Mouse (Mus musculus): Measurements from ENCODE around the gene Snrpb2. TPM values are rescaled to one million over a fixed set of nuclear protein-coding genes. Genes with fewer than 3 reads are reported as not detected.

Gene Snrpb2
- polyA plus RNA-seq, 1 experiment from 2014 or later: 128 TPM

DNA sequence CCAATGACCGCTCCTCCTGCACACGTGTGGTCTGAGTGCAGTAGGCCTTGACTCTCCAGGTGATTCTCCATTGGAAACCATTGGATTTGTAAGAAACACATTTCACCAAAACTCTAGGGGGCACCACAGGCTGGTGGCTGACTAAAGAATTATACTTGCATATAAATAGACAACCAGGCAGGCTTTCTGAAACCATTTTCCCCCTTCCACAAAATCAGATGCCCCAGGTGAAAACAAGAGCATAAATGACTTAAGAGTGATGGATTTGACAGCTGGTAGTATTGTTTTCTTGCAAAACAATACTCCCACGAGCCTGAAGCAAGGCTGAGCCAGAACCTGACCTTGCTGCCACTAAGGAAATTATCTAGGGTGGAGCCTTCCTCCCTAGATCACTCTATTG lies 54.6 kb downstream of the Snrpb2 start:
- 64% methylated on average over 3 of the region's 3 CpGs for WGBS
- Histone ChIP-seq H3K4me3 (ENCODE audit: low read depth, low read length) (no peak overlapping the region), H3K4me1 (ENCODE audit: control insufficient read depth, insufficient read depth, low read length) (no peaks in the 10 kb centered on the region), H3K9ac (ENCODE audit: low read length) (no peak overlapping the region), H3K4me2 (ENCODE audit: low read depth) (no peak overlapping the region), H3K36me3 (ENCODE audit: control insufficient read depth, insufficient read depth, low read length) (no peaks in the 10 kb centered on the region), H3K27ac (ENCODE audit: low read depth, low read length) (no peak overlapping the region), H3K27me3 (ENCODE audit: control insufficient read depth, insufficient read depth, low read length) (no peaks in the 10 kb centered on the region), H3K9me3 (ENCODE audit: control insufficient read depth, low read length) (no peaks in the 10 kb centered on the region)
- DNase-seq (ENCODE audit: low spot score) (peak; percentile 23), ATAC-seq (ENCODE audit: insufficient read depth, low FRiP score, low TSS enrichment) (no peak)

DNA sequence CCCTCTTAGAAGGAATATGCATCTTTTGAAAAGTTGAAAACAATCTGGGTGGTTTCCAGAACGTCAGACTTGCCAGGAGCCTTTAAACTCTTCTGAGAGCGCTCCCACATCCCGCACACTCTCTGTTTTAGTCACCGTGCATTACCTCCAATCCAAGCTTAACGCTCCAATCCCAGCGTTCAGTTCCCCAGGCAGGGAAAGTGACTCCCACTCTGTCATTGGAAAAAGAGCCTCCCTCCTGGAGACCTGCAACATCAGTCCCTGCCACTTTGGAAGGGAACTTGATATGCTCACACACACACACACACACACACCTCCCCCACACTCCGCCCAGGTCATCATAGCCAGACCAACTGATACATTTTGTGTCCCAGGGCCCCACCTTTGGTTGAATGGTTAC lies 55.4 kb downstream of the Snrpb2 start:
- DNase-seq (ENCODE audit: low spot score) (no peak), ATAC-seq (ENCODE audit: insufficient read depth, low FRiP score, low TSS enrichment) (no peak)

More for the DNA sequence above, 55.4 kb downstream of the Snrpb2 start:
- 86% methylated on average over 7 of the region's 7 CpGs for WGBS
- Histone ChIP-seq H3K36me3 (ENCODE audit: control insufficient read depth, insufficient read depth, low read length) (no peaks in the 10 kb centered on the region), H3K4me3 (ENCODE audit: low read depth, low read length) (no peak overlapping the region), H3K4me2 (ENCODE audit: low read depth) (no peak overlapping the region), H3K27ac (ENCODE audit: low read depth, low read length) (no peak overlapping the region), H3K9ac (ENCODE audit: low read length) (no peak overlapping the region), H3K4me1 (ENCODE audit: control insufficient read depth, insufficient read depth, low read length) (no peaks in the 10 kb centered on the region), H3K9me3 (ENCODE audit: control insufficient read depth, low read length) (no peaks in the 10 kb centered on the region), H3K27me3 (ENCODE audit: control insufficient read depth, insufficient read depth, low read length) (no peaks in the 10 kb centered on the region)

Other genes starting within 250 kb of the Snrpb2 start
- gene Kif16b, start 161.5 kb upstream of the Snrpb2 start, polyA plus RNA-seq (2014; fragmentation: Nextera tagmentation; extraction: Ambion mirVana): 5.4 and 7.4 TPM in 2 replicates
- 3.1 and 3.6 TPM in 2 replicates for gene Otor, start 15.4 kb downstream of the Snrpb2 start, polyA plus RNA-seq (2014; fragmentation: Nextera tagmentation; extraction: Ambion mirVana)